Mouse (Mus musculus) hindlimb bud, embryonic 11.5 days (tissue): ENCODE data around the gene Lcorl.
"Not testable (repeated sequence)": the region's sequence is repeated elsewhere in the genome, so short reads cannot be mapped to it uniquely, and the experiment has no call there.

ENCODE experiments used
- DNase-seq: peaks from one replicate; pipeline ENCODE4 v3.0.0-alpha.2; 2012; ENCODE audit warnings: low read depth, low spot score; ENCODE audit errors: extremely low spot score

Gene Lcorl

DNA sequence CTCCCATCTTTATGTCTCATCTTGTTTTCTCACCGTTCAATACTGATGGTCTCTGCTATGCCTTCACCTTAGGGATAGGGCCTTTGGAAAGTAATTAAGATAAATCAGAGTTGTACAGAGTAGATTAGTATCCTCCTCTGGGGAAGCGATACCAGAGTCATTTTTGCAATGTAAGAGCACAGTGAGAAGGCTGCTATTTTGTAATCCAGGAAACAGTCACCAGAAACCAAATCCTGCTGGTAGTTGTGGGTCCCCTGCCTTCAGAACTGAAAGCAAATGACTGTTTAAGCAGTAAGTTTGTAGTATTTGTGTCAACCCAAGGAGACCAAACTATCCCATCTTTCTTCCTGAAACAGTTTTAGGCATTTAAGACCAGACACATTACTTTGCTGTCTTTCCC is 147.8 kb downstream of the Lcorl start:
- DNase-seq = no peak

GRCm38 (mm10) chr5:45706811-45707210 is 150.6 kb downstream of the Lcorl start:
- no peak for DNase-seq

GRCm38 (mm10) chr5:45691678-45692077 is 165.7 kb downstream of the Lcorl start:
- DNase-seq = no peak

- DNase-seq = no peak
Observed at GRCm38 (mm10) chr5:45690802-45691201, 166.6 kb downstream of the Lcorl start.

DNA sequence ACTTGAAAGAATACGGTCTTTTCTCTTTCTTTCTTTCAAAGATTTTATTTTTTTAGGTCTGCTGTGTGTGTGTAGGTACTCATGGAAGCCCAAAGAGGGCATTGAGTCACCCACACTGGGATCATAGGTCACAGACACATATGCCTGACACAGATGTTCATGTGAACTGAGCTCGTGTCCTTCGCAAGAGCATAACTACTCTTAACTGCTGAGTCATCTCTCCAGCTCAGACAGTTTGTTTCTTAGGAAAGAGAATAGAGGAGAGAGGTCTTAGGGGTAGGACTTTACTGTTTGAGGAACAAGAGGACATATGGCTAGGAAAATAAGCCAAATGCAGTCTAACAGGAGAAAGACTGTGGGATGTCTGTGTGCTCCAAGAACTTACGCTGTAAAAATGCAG is 168.3 kb downstream of the Lcorl start:
- DNase-seq = no peak

- no peak for DNase-seq
Observed at GRCm38 (mm10) chr5:45686223-45686622, 171.2 kb downstream of the Lcorl start.

- no peak for DNase-seq
Observed at GRCm38 (mm10) chr5:45685243-45685642, 172.2 kb downstream of the Lcorl start.

DNA sequence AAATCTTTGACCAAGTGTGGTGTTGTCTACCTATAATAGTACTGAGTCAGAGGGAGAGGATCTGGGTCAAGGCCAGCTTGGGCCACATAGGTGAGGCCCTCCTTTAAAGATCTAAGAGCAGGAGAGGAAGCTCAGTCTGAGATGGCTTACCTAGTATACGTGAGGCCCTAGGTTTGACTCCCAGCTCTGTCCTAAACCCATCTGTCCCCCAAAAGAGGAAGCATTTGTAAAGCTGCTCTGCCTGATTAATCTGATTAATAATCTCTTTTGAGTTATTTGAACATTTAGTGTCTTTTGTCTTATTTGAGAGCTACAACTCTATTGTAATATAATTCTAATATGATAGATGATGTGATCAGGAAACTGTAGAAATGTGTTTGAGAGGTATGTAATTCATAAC is 174.0 kb downstream of the Lcorl start:
- no peak for DNase-seq

GRCm38 (mm10) chr5:45679955-45680354 is 177.5 kb downstream of the Lcorl start:
- DNase-seq = no peak

- no peak for DNase-seq
Observed at GRCm38 (mm10) chr5:45677639-45678038, 179.8 kb downstream of the Lcorl start.

- DNase-seq = no peak
Observed at GRCm38 (mm10) chr5:45675032-45675431, 182.4 kb downstream of the Lcorl start.

DNA sequence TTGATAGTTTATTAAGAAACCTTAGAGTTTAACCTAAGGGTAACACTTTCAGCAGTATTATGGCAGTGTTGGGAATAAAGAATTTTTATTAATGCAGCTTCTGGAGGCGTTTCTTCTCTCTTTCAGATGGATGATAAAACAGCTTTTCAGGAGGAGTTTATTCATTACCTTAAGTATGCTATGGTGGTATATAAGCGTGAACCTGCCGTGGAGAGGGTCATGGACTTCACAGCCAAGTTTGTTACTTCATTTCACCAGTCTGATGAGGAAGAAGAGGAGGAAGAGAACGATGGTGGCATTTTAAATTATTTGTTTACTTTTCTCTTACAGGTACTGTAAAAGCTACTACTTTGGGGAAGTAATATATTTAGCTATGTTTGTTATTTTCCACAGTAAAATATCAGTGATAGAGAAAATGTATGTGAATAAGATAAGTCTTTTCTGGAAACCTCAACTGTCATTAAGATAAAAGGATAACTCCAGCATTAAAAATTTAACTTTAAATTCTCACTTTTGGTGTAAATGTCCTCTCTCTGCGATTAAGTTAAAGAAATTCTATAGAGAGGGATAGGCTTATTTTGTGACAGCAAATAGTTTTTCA is 186.4 kb downstream of the Lcorl start:
- DNase-seq = no peak

DNA sequence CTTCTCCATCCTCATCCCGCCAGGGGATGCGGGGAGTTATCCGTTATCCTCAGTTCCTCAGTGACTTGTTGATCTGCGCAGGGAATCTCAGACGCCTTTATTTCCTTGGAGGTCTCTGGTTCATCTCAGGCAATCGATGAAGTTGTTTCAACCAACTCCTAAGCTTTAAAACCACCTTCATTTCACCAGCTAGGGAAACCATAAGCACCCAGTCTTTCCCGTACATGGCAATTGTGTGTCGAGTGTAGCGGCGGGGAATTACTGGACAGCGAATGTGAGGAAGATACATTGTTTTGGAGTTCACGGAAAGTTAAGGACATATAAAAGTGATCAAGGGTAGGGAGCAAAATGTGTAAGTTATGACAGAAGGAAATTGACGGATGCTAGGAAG is 187.1 kb downstream of the Lcorl start:
- no peak for DNase-seq

GRCm38 (mm10) chr5:45669598-45670279 is 187.7 kb downstream of the Lcorl start, which contains the start of gene Ncapg:
Ncapg (plus strand) TSS chr5:45669919.
- DNase-seq = peak; percentile 98

GRCm38 (mm10) chr5:45669234-45669597 is 188.2 kb downstream of the Lcorl start:
- no peak for DNase-seq

GRCm38 (mm10) chr5:45668831-45669230 is 188.6 kb downstream of the Lcorl start:
- no peak for DNase-seq

GRCm38 (mm10) chr5:45668324-45668723 is 189.1 kb downstream of the Lcorl start:
- no peak for DNase-seq

- not testable (repeated sequence) for DNase-seq
Observed at GRCm38 (mm10) chr5:45658406-45658805, 199.0 kb downstream of the Lcorl start.

GRCm38 (mm10) chr5:45651026-45651703 is 206.2 kb downstream of the Lcorl start:
- DNase-seq = no peak
